Mouse (Mus musculus): Measurements from ENCODE around the gene Zc3h12d.

The Zc3h12d gene

GRCm38 (mm10) chr10:7832171-7832676 is at the start of gene Zc3h12d:
TSS of gene Zc3h12d (plus strand) at chr10:7832470.
- in situ Hi-C loops (cut with MboI, MseI), result loop anchor here (25.0 kb wide), 1 partner anchor 680 kb away; the partner anchor contains the start of gene Ust

GRCm38 (mm10) chr10:7787319-7787718 is 45.0 kb upstream of the Zc3h12d start:
- in situ Hi-C loops (cut with MboI, MseI), result loop anchor here (25.0 kb wide), 1 partner anchor 325 kb away; the partner anchor contains the start of gene Ulbp1

GRCm38 (mm10) chr10:7792254-7792750 is 40.0 kb upstream of the Zc3h12d start:
- in situ Hi-C loops (cut with MboI, MseI), result loop anchor here (25.0 kb wide), 1 partner anchor 330 kb away; the partner anchor contains the start of gene Ulbp1

GRCm38 (mm10) chr10:7792751-7793385 is 39.4 kb upstream of the Zc3h12d start, which contains the start of the genes Ginm1 and Ppil4:
TSS of gene Ginm1 (minus strand) at chr10:7792824.
TSS of gene Ppil4 (plus strand) at chr10:7792891.
- in situ Hi-C loops (cut with MboI, MseI), result loop anchor here (25.0 kb wide), 1 partner anchor 331 kb away; the partner anchor contains the start of gene Ulbp1

- in situ Hi-C loops (cut with MboI, MseI), result no loop called here
These were observed 31.0 kb upstream of the Zc3h12d start for GRCm38 (mm10) chr10:7801258-7801657.

- in situ Hi-C loops (cut with MboI, MseI), result no loop called here
These were observed 29.6 kb upstream of the Zc3h12d start for GRCm38 (mm10) chr10:7802519-7803140.

GRCm38 (mm10) chr10:7809937-7810336 is 22.3 kb upstream of the Zc3h12d start:
- in situ Hi-C loops (cut with MboI, MseI), result loop anchor here (5.0 kb wide), 2 partner anchors 37 to 427 kb away; no protein-coding TSS in a partner anchor

GRCm38 (mm10) chr10:7816476-7816875 is 15.8 kb upstream of the Zc3h12d start:
- in situ Hi-C loops (cut with MboI, MseI), result no loop called here

GRCm38 (mm10) chr10:7818676-7819075 is 13.6 kb upstream of the Zc3h12d start:
- in situ Hi-C loops (cut with MboI, MseI), result no loop called here

GRCm38 (mm10) chr10:7819156-7819555 is 13.1 kb upstream of the Zc3h12d start:
- in situ Hi-C loops (cut with MboI, MseI), result no loop called here

GRCm38 (mm10) chr10:7819603-7820002 is 12.7 kb upstream of the Zc3h12d start:
- in situ Hi-C loops (cut with MboI, MseI), result no loop called here

- in situ Hi-C loops (cut with MboI, MseI), result no loop called here
These were observed 12.1 kb upstream of the Zc3h12d start for GRCm38 (mm10) chr10:7820171-7820570.

GRCm38 (mm10) chr10:7821981-7822380 is 10.3 kb upstream of the Zc3h12d start:
- in situ Hi-C loops (cut with MboI, MseI), result no loop called here

GRCm38 (mm10) chr10:7824663-7825280 is 7.5 kb upstream of the Zc3h12d start:
- in situ Hi-C loops (cut with MboI, MseI), result loop anchor here (25.0 kb wide), 1 partner anchor 688 kb away; the partner anchor contains the start of gene Ust

- in situ Hi-C loops (cut with MboI, MseI), result loop anchor here (25.0 kb wide), 1 partner anchor 687 kb away; the partner anchor contains the start of gene Ust
These were observed 7.0 kb upstream of the Zc3h12d start for GRCm38 (mm10) chr10:7825281-7825665.

GRCm38 (mm10) chr10:7826106-7826505 is 6.2 kb upstream of the Zc3h12d start:
- in situ Hi-C loops (cut with MboI, MseI), result loop anchor here (25.0 kb wide), 1 partner anchor 686 kb away; the partner anchor contains the start of gene Ust

- in situ Hi-C loops (cut with MboI, MseI), result loop anchor here (25.0 kb wide), 1 partner anchor 679 kb away; the partner anchor contains the start of gene Ust
These were observed 1.3 kb downstream of the Zc3h12d start for GRCm38 (mm10) chr10:7833377-7834165.

GRCm38 (mm10) chr10:7834671-7835225 is 2.5 kb downstream of the Zc3h12d start:
- in situ Hi-C loops (cut with MboI, MseI), result loop anchor here (25.0 kb wide), 1 partner anchor 678 kb away; the partner anchor contains the start of gene Ust

GRCm38 (mm10) chr10:7836902-7837301 is 4.6 kb downstream of the Zc3h12d start:
- in situ Hi-C loops (cut with MboI, MseI), result loop anchor here (25.0 kb wide), 1 partner anchor 675 kb away; the partner anchor contains the start of gene Ust

GRCm38 (mm10) chr10:7837446-7837845 is 5.2 kb downstream of the Zc3h12d start:
- in situ Hi-C loops (cut with MboI, MseI), result loop anchor here (25.0 kb wide), 1 partner anchor 675 kb away; the partner anchor contains the start of gene Ust
